Mouse (Mus musculus) midbrain, embryonic 11.5 days (tissue): Measurements from ENCODE around the gene Tmem53. TPM values are rescaled to one million over a fixed set of nuclear protein-coding genes. Genes with fewer than 3 reads are reported as not detected.
A peak's percentile ranks its signal among the peaks of the same experiment; 100 is the strongest.

Source experiments
- ATAC-seq: fragments of 200-750 bp; cut with Nextera tagmentation; 2 replicates; pipeline ENCODE4 v1.8.0; 2017; ENCODE audit warnings: moderate TSS enrichment, moderate library complexity; ENCODE audit not compliant: low FRiP score
- DNase-seq: peaks from one replicate; pipeline ENCODE4 v3.0.0; 2015; ENCODE audit warnings: low spot score; ENCODE audit errors: missing footprints
- H3K27ac ChIP-seq: fragments of 300-500 bp; sonication (generic); 2 replicates; pipeline ENCODE4 v1.5.1; 2014; ENCODE audit warnings: low read depth, low read length
- H3K27me3 ChIP-seq: fragments of 300-500 bp; sonication (generic); 2 replicates; pipeline ENCODE4 v1.6.1; 2014; ENCODE audit warnings: mild to moderate bottlenecking, low read length, moderate library complexity, mixed read lengths; ENCODE audit not compliant: control insufficient read depth, insufficient read depth
- H3K36me3 ChIP-seq: fragments of 300-500 bp; sonication (generic); 2 replicates; pipeline ENCODE4 v1.6.1; 2014; ENCODE audit warnings: mild to moderate bottlenecking, low read length, moderate library complexity, mixed read lengths; ENCODE audit not compliant: control insufficient read depth, insufficient read depth
- H3K4me1 ChIP-seq: fragments of 300-500 bp; sonication (generic); 2 replicates; pipeline ENCODE4 v1.6.1; 2014; ENCODE audit warnings: low read length; ENCODE audit not compliant: control insufficient read depth, insufficient read depth
- H3K4me2 ChIP-seq: fragments of 300-500 bp; sonication (generic); 2 replicates; pipeline ENCODE4 v1.6.1; 2014; ENCODE audit warnings: mild to moderate bottlenecking, moderate library complexity
- H3K4me3 ChIP-seq: fragments of 300-500 bp; sonication (generic); 2 replicates; pipeline ENCODE4 v1.5.1; 2014; ENCODE audit warnings: low read depth, low read length
- H3K9ac ChIP-seq: fragments of 300-500 bp; sonication (generic); 2 replicates; pipeline ENCODE4 v1.6.1; 2014; ENCODE audit warnings: low read length
- H3K9me3 ChIP-seq: fragments of 300-500 bp; sonication (generic); 2 replicates; pipeline ENCODE4 v1.6.1; 2016; ENCODE audit warnings: low read length; ENCODE audit not compliant: control insufficient read depth
- WGBS: fragments of 180-500 bp; shearing (Covaris S2); extraction: QIAGEN DNeasy Blood & Tissue Kit; methylation state at CpG from one replicate; pipeline ENCODE4 v1.1.7; 2014; 5-methylcytosine and 5-hydroxymethylcytosine counted together
- polyA plus RNA-seq: library from polyadenylated mRNA; unstranded; fragments of >200 nt; fragmentation: Nextera tagmentation; extraction: Ambion mirVana; gene quantifications from 2 replicates; pipeline ENCODE4 v1.2.1, GENCODE M21; 2014

Tmem53 gene
- polyA plus RNA-seq, 1 experiment from 2014 or later: 7.5 TPM

DNA sequence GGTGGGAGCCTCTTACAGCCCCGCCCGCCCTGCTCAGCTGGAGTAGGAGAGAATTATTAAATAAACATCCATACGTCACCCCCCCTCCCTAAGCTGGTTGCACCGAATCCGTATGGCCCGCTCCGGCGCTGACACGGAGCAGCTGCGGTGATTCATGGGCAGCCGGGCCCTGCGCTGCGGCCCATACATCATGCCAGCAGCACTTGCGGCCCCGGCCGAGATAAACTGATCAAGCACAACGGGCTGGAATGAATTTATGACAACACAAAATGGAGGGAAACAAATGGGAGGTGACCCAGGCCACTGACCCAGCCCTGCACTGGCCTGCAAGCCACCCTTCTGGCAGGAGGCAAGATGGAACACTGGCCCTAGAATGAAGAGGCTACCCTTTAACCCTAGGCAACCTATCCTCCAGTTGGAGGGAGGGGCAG is 24.5 kb downstream of the Tmem53 start:
- 92% methylated on average over 17 of the region's 17 CpGs for WGBS
- no peak overlapping the region for H3K4me3 ChIP-seq
- H3K4me2 ChIP-seq: no peak overlapping the region
- H3K27me3 ChIP-seq: peaks cover 55% of the 10 kb centered on the region
- no peak overlapping the region for H3K9ac ChIP-seq
- ATAC-seq (no peak), DNase-seq (no peak)
- H3K27ac ChIP-seq: no peak overlapping the region
- H3K4me1 ChIP-seq: peaks cover 22% of the 10 kb centered on the region
- H3K9me3 ChIP-seq: peaks cover 8% of the 10 kb centered on the region; the same call in 1 of the 2 replicates
- H3K36me3 ChIP-seq: peaks cover 43% of the 10 kb centered on the region

DNA sequence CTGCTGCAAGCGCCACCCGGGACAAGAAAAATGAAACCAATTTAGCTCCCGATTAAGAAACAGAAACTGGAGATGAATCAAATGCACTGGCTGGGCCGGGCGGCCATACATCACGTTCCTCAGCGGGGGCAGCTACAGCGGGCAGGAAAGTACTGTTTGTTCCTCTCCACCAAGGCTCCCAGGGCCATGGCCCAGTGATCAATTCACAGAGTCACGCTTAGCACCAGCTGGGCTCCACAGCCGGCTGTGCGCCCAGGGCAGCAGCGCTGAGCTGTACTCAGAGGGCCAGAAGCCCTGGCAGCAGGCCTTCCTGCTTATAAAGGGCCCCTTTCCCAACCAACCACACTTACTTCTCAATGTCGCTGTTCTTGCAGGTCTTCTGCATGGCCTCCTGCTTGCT is 25.3 kb downstream of the Tmem53 start:
- ATAC-seq (no peak), DNase-seq (no peak)
- Histone ChIP-seq H3K4me2 (no peak overlapping the region), H3K27me3 (peaks cover 55% of the 10 kb centered on the region), H3K4me3 (no peak overlapping the region), H3K36me3 (peaks cover 43% of the 10 kb centered on the region), H3K27ac (no peak overlapping the region), H3K4me1 (peaks cover 25% of the 10 kb centered on the region), H3K9me3 (peaks cover 8% of the 10 kb centered on the region; the same call in 1 of the 2 replicates), H3K9ac (no peak overlapping the region)
- WGBS: 95% methylated on average over 13 of the region's 13 CpGs

DNA sequence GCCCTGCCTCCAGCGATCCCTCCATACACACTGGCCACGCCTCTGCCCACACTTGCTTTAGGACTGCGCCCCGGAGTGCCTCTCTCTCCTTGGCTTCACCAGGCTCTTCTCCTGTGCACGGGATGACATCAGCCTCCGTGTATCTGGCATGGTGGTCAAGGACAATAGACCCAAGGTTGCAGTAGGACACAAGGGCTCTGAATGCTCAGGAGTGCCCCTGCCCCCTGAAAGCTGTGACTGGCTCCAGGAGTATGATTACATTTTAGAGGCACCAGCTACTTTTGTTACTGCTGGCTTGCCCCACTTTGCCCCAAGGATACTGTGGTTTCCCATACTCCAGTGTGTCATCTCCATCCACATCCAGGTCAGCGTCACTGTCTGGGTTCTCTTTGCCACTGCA is 25.9 kb downstream of the Tmem53 start:
- DNase-seq: no peak
- Histone ChIP-seq H3K36me3 (peaks cover 43% of the 10 kb centered on the region), H3K9ac (no peak overlapping the region), H3K4me3 (no peak overlapping the region), H3K27ac (no peak overlapping the region), H3K4me2 (no peak overlapping the region), H3K4me1 (peaks cover 24% of the 10 kb centered on the region), H3K27me3 (peaks cover 55% of the 10 kb centered on the region), H3K9me3 (peaks cover 8% of the 10 kb centered on the region; the same call in 1 of the 2 replicates)
- no peak for ATAC-seq
- WGBS: 94% methylated on average over 7 of the region's 7 CpGs

DNA sequence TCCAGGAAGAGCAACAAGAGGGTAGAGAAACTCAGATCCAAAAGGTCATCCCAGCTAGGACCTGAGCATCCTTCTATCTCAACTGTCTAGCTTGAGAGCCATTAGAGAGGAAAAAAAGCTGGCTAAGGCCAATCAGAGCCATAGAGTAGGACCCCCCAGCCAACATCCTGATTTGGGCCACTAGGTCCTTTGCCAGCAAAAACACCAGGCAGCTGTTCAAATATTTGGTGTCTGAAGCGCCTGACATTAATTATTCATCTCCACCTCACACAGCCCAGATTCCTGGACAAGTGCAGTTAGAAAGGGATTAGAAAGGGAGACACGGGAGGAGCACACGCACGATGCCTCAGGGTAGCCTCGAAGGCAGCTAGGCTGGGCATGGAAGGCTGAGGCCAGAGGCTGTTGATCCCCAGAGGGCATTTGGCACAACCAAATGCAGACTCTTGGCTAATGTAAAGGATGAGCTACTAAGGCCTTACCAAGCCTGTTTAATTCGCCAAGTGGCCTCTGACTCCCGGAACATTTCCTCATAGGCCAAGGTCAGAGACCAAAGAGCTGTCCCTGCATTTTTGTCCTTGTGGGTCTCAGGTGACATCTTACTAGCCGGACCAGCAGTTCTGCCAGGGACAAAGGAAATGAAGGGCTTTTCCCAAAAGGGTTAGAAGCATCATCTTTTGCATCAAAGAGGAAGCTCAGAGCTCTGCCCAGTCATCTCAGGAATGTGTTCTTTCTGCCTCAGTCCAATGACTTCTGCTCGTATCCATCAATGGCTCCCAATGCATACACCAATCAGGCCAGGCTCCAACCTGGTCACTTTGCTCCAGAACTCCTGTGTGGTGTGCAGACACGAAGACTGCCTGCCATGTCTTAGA is 26.9 kb downstream of the Tmem53 start:
- peaks cover 38% of the 10 kb centered on the region for H3K36me3 ChIP-seq
- no peak overlapping the region for H3K4me3 ChIP-seq
- H3K4me1 ChIP-seq: peaks cover 26% of the 10 kb centered on the region
- no peak overlapping the region for H3K27ac ChIP-seq
- H3K9ac ChIP-seq: no peak overlapping the region
- peaks cover 8% of the 10 kb centered on the region; the same call in 1 of the 2 replicates for H3K9me3 ChIP-seq
- WGBS: 70% methylated on average over 10 of the region's 10 CpGs
- H3K4me2 ChIP-seq: no peak overlapping the region
- no peak for DNase-seq
- peaks cover 55% of the 10 kb centered on the region for H3K27me3 ChIP-seq
- peak; percentile 23; the same call in 1 of the 2 replicates for ATAC-seq

DNA sequence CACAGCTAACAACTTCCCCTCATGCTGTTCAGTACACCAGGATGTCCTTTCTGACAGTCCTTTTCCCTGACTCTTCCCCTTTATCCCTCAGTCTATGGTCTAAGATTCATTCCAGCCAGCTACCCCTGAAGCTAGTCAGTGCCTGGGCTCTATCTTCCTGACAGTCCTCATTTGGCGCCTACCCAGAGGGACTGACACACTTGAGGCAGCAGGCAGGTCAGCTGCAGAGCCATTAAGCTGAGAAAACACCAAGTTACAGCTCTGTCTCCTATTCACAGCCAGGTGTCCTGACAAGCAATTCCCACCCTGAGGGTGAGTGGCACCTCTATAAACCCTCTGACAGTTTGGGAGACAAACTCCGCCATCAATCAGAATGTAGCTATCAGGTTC is 27.5 kb downstream of the Tmem53 start:
- ATAC-seq: no peak
- Histone ChIP-seq H3K4me3 (no peak overlapping the region), H3K4me2 (no peak overlapping the region), H3K27ac (no peak overlapping the region), H3K4me1 (peaks cover 33% of the 10 kb centered on the region), H3K9ac (no peak overlapping the region), H3K36me3 (peaks cover 36% of the 10 kb centered on the region), H3K27me3 (peaks cover 50% of the 10 kb centered on the region), H3K9me3 (peaks cover 7% of the 10 kb centered on the region; the same call in 1 of the 2 replicates)
- DNase-seq: no peak
- 83% methylated on average over 2 of the region's 2 CpGs for WGBS

DNA sequence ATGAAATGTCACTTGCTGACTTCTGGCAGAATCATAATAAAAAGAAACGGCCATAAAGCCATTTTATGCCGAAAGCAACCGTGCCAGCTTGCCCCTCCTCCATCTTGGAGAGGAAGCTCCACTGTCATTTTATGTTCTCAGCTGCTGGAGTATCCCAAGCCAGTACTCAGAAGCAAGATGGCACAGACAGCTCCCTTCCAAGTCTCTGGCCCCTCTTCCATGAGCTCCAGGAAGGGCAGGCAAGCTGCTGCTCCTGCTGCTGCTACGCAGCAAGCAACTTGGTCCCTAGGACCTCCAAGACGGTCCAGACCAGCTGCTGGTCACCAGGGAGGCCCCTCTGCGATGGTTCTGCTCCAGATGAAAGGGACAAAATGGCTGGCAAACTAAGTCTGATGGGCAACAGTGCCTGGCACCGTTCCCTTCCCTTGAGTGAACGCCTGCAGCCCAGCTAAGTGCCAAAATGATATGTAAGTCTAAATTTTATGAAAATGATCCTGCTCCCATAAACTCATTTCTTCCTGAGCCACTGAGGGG is 28.7 kb downstream of the Tmem53 start:
- peaks cover 45% of the 10 kb centered on the region for H3K4me1 ChIP-seq

DNA sequence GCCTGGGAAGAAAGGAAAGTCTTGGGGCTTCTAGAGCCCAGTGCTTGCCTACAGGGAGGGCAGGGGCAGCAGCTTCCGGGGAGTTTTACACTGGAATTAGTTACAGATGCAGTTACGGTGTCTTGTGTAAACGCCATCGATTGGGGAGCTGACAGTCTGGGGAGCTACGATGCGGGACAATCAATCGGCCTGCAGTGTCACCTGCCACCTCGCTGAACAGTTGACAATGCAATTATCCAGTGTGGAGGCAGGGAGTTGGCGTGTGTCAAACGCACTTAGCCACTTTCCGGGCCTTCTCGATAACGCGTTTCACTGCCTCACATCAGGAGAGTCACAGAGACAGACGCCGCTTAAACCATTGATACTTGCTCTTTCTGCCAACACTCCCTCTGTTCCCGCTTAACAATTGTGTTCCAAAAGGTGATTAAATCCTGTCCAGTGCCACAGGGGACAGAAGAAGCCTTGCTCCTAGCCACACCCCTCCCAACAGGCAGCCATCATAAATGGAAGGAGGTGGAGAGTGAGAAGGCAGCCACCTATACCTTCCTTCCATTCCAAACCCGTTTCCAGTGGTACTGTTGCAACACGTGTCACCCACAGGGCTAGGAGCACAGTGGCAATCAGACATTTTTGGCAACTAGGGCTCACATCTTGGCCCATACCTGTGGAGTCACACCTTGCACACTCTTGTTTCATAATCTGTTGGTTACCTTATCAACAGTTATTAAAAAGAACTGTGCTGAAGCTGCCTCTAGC is 29.5 kb downstream of the Tmem53 start:
- Histone ChIP-seq H3K4me3 (no peak overlapping the region), H3K9me3 (no peaks in the 10 kb centered on the region), H3K27ac (no peak overlapping the region), H3K9ac (no peak overlapping the region), H3K4me1 (peaks cover 50% of the 10 kb centered on the region), H3K27me3 (peaks cover 41% of the 10 kb centered on the region), H3K4me2 (no peak overlapping the region), H3K36me3 (peaks cover 27% of the 10 kb centered on the region)
- ATAC-seq: no peak
- 68% methylated on average over 19 of the region's 19 CpGs for WGBS
- DNase-seq: peak; percentile 81

More for the DNA sequence above, 28.7 kb downstream of the Tmem53 start:
- Histone ChIP-seq H3K27me3 (peaks cover 47% of the 10 kb centered on the region), H3K36me3 (peaks cover 30% of the 10 kb centered on the region), H3K4me3 (no peak overlapping the region), H3K4me2 (no peak overlapping the region), H3K27ac (no peak overlapping the region), H3K9ac (no peak overlapping the region), H3K9me3 (no peaks in the 10 kb centered on the region)
- peak; percentile 75 for DNase-seq
- ATAC-seq: no peak
- WGBS: 90% methylated on average over 8 of the region's 8 CpGs

DNA sequence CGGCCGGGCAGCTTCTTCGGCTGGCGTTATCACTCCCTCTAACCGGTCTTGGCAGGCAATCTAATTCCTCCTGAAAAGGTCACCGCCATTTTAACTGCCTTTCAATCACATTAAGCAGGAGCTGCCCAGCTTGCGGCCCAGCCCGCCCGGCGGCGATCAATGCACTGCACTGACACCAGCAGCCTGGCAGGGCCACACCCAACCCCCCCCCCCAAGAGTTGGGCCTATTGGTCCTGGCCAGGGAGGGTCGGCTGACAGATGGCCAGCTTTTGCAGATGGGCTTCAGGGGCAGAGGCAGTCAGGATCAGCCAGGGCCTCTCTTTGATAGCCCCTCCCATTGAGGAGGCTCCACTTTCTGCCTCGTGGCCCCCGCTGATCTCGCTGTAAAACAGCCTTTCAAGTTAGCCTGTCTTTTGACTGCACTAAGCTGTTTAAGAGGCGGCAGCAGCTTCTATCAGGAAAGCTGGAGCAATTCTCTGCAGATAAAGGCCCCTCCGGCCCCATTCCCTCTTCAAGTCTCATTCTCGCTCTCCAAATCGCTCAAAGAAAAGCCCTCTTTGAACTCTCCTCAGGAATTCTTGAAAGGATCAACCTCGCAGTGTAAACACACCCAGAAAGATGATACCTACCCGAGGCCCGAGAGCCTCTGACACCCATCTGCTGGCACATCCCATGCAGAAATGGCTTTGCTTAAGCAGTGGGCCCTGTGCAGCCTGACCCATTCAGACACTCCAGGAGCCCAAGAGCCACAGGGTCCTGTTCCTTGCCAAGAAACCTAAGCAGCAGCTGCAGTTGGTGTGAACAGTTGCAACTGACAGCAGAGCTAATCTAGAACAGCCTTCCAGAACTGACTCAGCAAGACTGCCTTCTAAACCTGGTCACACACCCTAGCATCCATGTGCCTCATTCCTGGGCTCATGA is 31.8 kb downstream of the Tmem53 start:
- Histone ChIP-seq H3K9me3 (no peaks in the 10 kb centered on the region), H3K4me3 (no peak overlapping the region), H3K36me3 (peaks cover 13% of the 10 kb centered on the region), H3K4me1 (peaks cover 65% of the 10 kb centered on the region), H3K27ac (peak overlapping the region; percentile 78), H3K4me2 (peak overlapping the region; percentile 1; the same call in 1 of the 2 replicates), H3K9ac (peak overlapping the region; percentile 13; the same call in 1 of the 2 replicates), H3K27me3 (peaks cover 32% of the 10 kb centered on the region; the same call in 1 of the 2 replicates)
- DNase-seq (peak; percentile 95), ATAC-seq (peak; percentile 85)
- 5% methylated on average over 22 of the region's 22 CpGs for whole genome bisulfite sequencing
